Mouse (Mus musculus): ENCODE results near the gene Chic1. TPM values are rescaled to one million over a fixed set of nuclear protein-coding genes. Genes with fewer than 3 reads are reported as not detected.

Gene Chic1
- polyA plus RNA-seq (2021; fragmentation: Nextera tagmentation): 5.1 and 6.5 TPM in 2 replicates
- long read RNA-seq, experiment 1, full-length matches to known transcripts: 26 of 32 reads
- long read RNA-seq, experiment 1, partial matches to known transcripts: 0 of 32 reads
- long read RNA-seq, experiment 1, other reads (novel, unspliced or antisense): 6 of 32 reads
- long read RNA-seq, experiment 2, full-length matches to known transcripts: 10 of 27 reads
- long read RNA-seq, experiment 2, partial matches to known transcripts: 1 of 27 reads
- long read RNA-seq, experiment 2, other reads (novel, unspliced or antisense): 16 of 27 reads

GRCm38 (mm10) chrX:103356287-103356686, at the start of gene Chic1:
Gene Chic1, plus strand, starts transcription at chrX:103356476.

DNA sequence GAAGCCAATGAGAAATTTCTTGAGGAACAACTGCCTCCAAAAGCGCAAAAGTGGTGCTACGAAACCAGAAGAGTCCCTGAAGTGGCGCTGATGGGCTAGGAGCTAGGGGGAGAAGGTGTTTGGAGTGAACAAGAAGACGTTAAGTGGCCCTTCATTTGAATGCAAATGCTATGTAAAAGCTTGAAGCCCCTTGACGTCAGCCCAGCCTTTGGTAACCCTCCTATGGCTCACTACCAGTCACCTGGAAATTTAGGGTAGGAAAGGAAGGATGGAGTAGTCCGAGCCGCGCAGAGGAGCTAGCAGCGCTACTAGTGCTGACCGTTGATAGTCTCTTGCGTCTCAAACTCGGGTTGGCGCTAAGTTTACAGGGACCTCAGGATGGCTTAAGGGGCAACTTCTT, 35.1 kb upstream of the Chic1 start, which contains the start of gene Cdx4:
Gene Cdx4 (plus strand): TSS at position 253 of the 400 bp plus-strand sequence.

DNA sequence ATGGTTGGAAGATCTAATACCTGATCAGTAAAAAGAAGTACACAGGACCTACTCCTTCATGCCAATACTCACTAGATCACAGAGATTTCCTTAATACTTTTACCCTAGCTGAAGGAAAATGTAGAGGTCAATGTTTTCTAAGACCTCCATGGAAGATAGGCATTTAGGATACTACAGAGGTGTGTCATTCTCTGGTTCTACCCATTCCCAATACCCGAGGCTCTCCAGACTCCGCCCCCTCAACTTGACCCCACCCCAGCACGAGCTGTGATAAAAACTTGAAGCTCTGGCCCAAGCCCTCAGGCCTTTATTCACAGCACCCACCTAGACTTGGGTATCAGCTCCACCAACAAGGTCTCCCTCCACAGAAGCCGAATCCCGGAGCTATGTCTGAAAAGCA, 57.9 kb downstream of the Chic1 start, which contains the start of gene Tsx:
Gene Tsx (plus strand): TSS at position 301 of the 400 bp plus-strand sequence.

DNA sequence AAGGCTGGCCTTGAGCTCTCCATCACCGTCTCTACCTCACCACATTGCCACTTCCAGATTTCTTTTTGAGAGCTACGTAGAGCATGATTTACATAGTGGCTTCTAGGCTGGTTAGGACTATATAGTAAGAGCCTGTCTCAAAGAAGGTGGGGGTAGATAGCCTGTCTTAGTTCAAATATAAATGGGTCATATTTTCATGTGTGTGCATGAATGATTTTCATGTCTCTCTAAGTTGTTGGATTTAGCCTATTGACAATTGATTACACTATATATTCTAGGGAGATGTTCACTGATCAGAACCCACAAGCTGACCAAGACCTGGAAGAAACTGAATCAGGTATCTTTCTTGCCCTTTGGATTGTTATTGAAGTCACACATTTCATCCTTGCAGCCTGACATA, 65.4 kb downstream of the Chic1 start, which contains the start of gene Gm26992:
Gene Gm26992 (plus strand): TSS at position 301 of the 400 bp plus-strand sequence.

Other genes starting within 250 kb of the Chic1 start
- gene Nap1l2, start 169.8 kb upstream of the Chic1 start, polyA plus RNA-seq (2021; fragmentation: Nextera tagmentation): 79.1 and 92.2 TPM in 2 replicates
- not detected in 2 replicates for gene Cdx4, start 35.1 kb upstream of the Chic1 start, polyA plus RNA-seq (2021; fragmentation: Nextera tagmentation)
- gene Tsx, start 58.0 kb downstream of the Chic1 start, polyA plus RNA-seq (2021; fragmentation: Nextera tagmentation): not detected in 2 replicates
- not detected in 2 replicates for gene Gm26992, start 65.5 kb downstream of the Chic1 start, polyA plus RNA-seq (2021; fragmentation: Nextera tagmentation)

Data from left cerebral cortex, adult 6 months (tissue).